Mouse (Mus musculus): ENCODE measurements around the gene Creb3l4. TPM values are rescaled to one million over a fixed set of nuclear protein-coding genes. Genes with fewer than 3 reads are reported as not detected.
A peak's percentile ranks its signal among the peaks of the same experiment; 100 is the strongest.

Creb3l4 gene
- polyA plus RNA-seq, 1 experiment from 2014 or later = 5.7 TPM

- H3K4me2 ChIP-seq (replicated peaks; ENCODE audit: low read depth, low read length) = peak within 1 kb of the TSS; percentile 89
- peak within 1 kb of the TSS; percentile 95 for H3K4me3 ChIP-seq (ENCODE audit: low read length)
- H3K9ac ChIP-seq (ENCODE audit: low read depth, low read length) = peak within 1 kb of the TSS; percentile 91
- peaks cover 41% of the 10 kb centered on the region for H3K36me3 ChIP-seq (ENCODE audit: control insufficient read depth, insufficient read depth, low read length)
- H3K4me1 ChIP-seq (ENCODE audit: control insufficient read depth, insufficient read depth, low read length) = peaks cover 12% of the 10 kb centered on the region
- under 1% methylated on average over 42 of the region's 42 CpGs for WGBS
- H3K27me3 ChIP-seq (ENCODE audit: control insufficient read depth, insufficient read depth, low read length) = no peaks in the 10 kb centered on the region
- no peaks in the 10 kb centered on the region for H3K9me3 ChIP-seq (ENCODE audit: control insufficient read depth, low read length)
- ATAC-seq (ENCODE audit: low FRiP score, low TSS enrichment) = peak; percentile 93
- H3K27ac ChIP-seq (ENCODE audit: low read depth, low read length) = peak within 1 kb of the TSS; percentile 91
Observed at GRCm38 (mm10) chr3:90213377-90213866, 29.9 kb downstream of the Creb3l4 start, which contains the start of the genes Rps27 and Rab13. Gene Rps27 (minus strand): TSS chr3:90213651. Gene Rab13 (plus strand): TSS chr3:90213695.

GRCm38 (mm10) chr3:90212723-90213122 lies 30.6 kb downstream of the Creb3l4 start:
- Histone ChIP-seq H3K9ac (ENCODE audit: low read depth, low read length) (peak overlapping the region; percentile 91), H3K4me3 (ENCODE audit: low read length) (peak overlapping the region; percentile 95), H3K36me3 (ENCODE audit: control insufficient read depth, insufficient read depth, low read length) (peaks cover 48% of the 10 kb centered on the region), H3K9me3 (ENCODE audit: control insufficient read depth, low read length) (no peaks in the 10 kb centered on the region), H3K27me3 (ENCODE audit: control insufficient read depth, insufficient read depth, low read length) (no peaks in the 10 kb centered on the region), H3K4me2 (replicated peaks; ENCODE audit: low read depth, low read length) (peak overlapping the region; percentile 89), H3K4me1 (ENCODE audit: control insufficient read depth, insufficient read depth, low read length) (peaks cover 12% of the 10 kb centered on the region), H3K27ac (ENCODE audit: low read depth, low read length) (no peak overlapping the region; the same call in 1 of the 2 replicates)
- no peak for ATAC-seq (ENCODE audit: low FRiP score, low TSS enrichment)
- 5% methylated on average over 5 of the region's 5 CpGs for WGBS

- WGBS = 79% methylated on average over 13 of the region's 13 CpGs
- H3K27me3 ChIP-seq (ENCODE audit: control insufficient read depth, insufficient read depth, low read length) = no peaks in the 10 kb centered on the region
- H3K36me3 ChIP-seq (ENCODE audit: control insufficient read depth, insufficient read depth, low read length) = peaks cover 51% of the 10 kb centered on the region
- peak overlapping the region; percentile 91; the same call in 1 of the 2 replicates for H3K9ac ChIP-seq (ENCODE audit: low read depth, low read length)
- H3K27ac ChIP-seq (ENCODE audit: low read depth, low read length) = no peak overlapping the region
- peak overlapping the region; percentile 89 for H3K4me2 ChIP-seq (replicated peaks; ENCODE audit: low read depth, low read length)
- H3K9me3 ChIP-seq (ENCODE audit: control insufficient read depth, low read length) = no peaks in the 10 kb centered on the region
- peaks cover 12% of the 10 kb centered on the region for H3K4me1 ChIP-seq (ENCODE audit: control insufficient read depth, insufficient read depth, low read length)
- ATAC-seq (ENCODE audit: low FRiP score, low TSS enrichment) = no peak
- H3K4me3 ChIP-seq (ENCODE audit: low read length) = peak overlapping the region; percentile 95
Observed at GRCm38 (mm10) chr3:90211475-90212398, 31.6 kb downstream of the Creb3l4 start.

DNA sequence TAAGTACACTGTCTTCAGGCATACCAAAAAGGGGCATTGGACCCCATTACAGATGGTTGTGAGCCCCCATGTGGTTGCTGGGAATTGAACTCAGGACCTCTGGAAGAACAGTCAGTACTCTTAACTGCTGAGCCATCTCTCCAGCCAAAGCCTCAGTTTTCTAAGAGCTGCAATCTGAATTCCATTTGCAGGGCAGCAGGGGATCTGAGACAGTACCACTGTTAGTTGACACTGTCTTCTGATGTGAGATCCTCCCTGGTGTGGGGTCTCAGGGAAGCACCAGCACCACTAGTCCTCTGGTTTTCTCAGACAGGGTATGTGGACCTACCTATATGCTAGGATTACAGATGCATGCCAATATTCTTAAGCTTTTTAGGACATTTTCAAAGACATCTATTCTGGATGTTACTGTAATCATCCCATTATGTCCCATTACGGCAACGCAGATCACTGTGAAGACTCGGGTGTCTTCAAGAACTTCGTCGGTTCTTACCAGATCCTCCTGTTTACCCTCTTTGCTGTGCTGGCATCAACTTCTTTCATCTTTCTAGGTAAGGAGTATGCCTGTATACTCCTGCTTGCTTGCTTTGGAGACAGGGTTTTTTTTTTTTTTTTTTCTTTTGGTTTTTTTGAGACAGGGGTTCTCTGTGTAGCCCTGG lies 33.3 kb downstream of the Creb3l4 start:
- no peak overlapping the region for H3K27ac ChIP-seq (ENCODE audit: low read depth, low read length)
- no peaks in the 10 kb centered on the region for H3K27me3 ChIP-seq (ENCODE audit: control insufficient read depth, insufficient read depth, low read length)
- no peak overlapping the region for H3K4me2 ChIP-seq (replicated peaks; ENCODE audit: low read depth, low read length)
- no peak overlapping the region for H3K9ac ChIP-seq (ENCODE audit: low read depth, low read length)
- H3K4me3 ChIP-seq (ENCODE audit: low read length) = no peak overlapping the region
- no peaks in the 10 kb centered on the region for H3K9me3 ChIP-seq (ENCODE audit: control insufficient read depth, low read length)
- WGBS = 93% methylated on average over 5 of the region's 5 CpGs
- H3K36me3 ChIP-seq (ENCODE audit: control insufficient read depth, insufficient read depth, low read length) = peaks cover 51% of the 10 kb centered on the region
- peaks cover 12% of the 10 kb centered on the region for H3K4me1 ChIP-seq (ENCODE audit: control insufficient read depth, insufficient read depth, low read length)
- ATAC-seq (ENCODE audit: low FRiP score, low TSS enrichment) = no peak

- H3K4me1 ChIP-seq (ENCODE audit: control insufficient read depth, insufficient read depth, low read length) = peaks cover 12% of the 10 kb centered on the region
- 89% methylated on average over 2 of the region's 2 CpGs for WGBS
- H3K9ac ChIP-seq (ENCODE audit: low read depth, low read length) = no peak overlapping the region
- peaks cover 51% of the 10 kb centered on the region for H3K36me3 ChIP-seq (ENCODE audit: control insufficient read depth, insufficient read depth, low read length)
- no peak overlapping the region for H3K4me3 ChIP-seq (ENCODE audit: low read length)
- no peak for ATAC-seq (ENCODE audit: low FRiP score, low TSS enrichment)
- H3K9me3 ChIP-seq (ENCODE audit: control insufficient read depth, low read length) = no peaks in the 10 kb centered on the region
- H3K27me3 ChIP-seq (ENCODE audit: control insufficient read depth, insufficient read depth, low read length) = no peaks in the 10 kb centered on the region
- H3K27ac ChIP-seq (ENCODE audit: low read depth, low read length) = no peak overlapping the region
- H3K4me2 ChIP-seq (replicated peaks; ENCODE audit: low read depth, low read length) = no peak overlapping the region
Observed at GRCm38 (mm10) chr3:90208662-90209061, 34.6 kb downstream of the Creb3l4 start.

GRCm38 (mm10) chr3:90204582-90204981 lies 38.7 kb downstream of the Creb3l4 start:
- WGBS = 92% methylated on average over 2 of the region's 2 CpGs
- Histone ChIP-seq H3K27me3 (ENCODE audit: control insufficient read depth, insufficient read depth, low read length) (no peaks in the 10 kb centered on the region), H3K9me3 (ENCODE audit: control insufficient read depth, low read length) (no peaks in the 10 kb centered on the region), H3K4me2 (replicated peaks; ENCODE audit: low read depth, low read length) (no peak overlapping the region), H3K27ac (ENCODE audit: low read depth, low read length) (no peak overlapping the region), H3K9ac (ENCODE audit: low read depth, low read length) (no peak overlapping the region), H3K4me1 (ENCODE audit: control insufficient read depth, insufficient read depth, low read length) (no peaks in the 10 kb centered on the region), H3K4me3 (ENCODE audit: low read length) (no peak overlapping the region), H3K36me3 (ENCODE audit: control insufficient read depth, insufficient read depth, low read length) (peaks cover 22% of the 10 kb centered on the region)
- no peak for ATAC-seq (ENCODE audit: low FRiP score, low TSS enrichment)

GRCm38 (mm10) chr3:90203619-90204018 lies 39.7 kb downstream of the Creb3l4 start:
- ATAC-seq (ENCODE audit: low FRiP score, low TSS enrichment) = no peak
- Histone ChIP-seq H3K36me3 (ENCODE audit: control insufficient read depth, insufficient read depth, low read length) (peaks cover 12% of the 10 kb centered on the region), H3K4me2 (replicated peaks; ENCODE audit: low read depth, low read length) (no peak overlapping the region), H3K27me3 (ENCODE audit: control insufficient read depth, insufficient read depth, low read length) (no peaks in the 10 kb centered on the region), H3K4me1 (ENCODE audit: control insufficient read depth, insufficient read depth, low read length) (no peaks in the 10 kb centered on the region), H3K4me3 (ENCODE audit: low read length) (no peak overlapping the region), H3K9me3 (ENCODE audit: control insufficient read depth, low read length) (no peaks in the 10 kb centered on the region), H3K27ac (ENCODE audit: low read depth, low read length) (no peak overlapping the region), H3K9ac (ENCODE audit: low read depth, low read length) (no peak overlapping the region)
- WGBS = 80% methylated on average over 5 of the region's 5 CpGs

DNA sequence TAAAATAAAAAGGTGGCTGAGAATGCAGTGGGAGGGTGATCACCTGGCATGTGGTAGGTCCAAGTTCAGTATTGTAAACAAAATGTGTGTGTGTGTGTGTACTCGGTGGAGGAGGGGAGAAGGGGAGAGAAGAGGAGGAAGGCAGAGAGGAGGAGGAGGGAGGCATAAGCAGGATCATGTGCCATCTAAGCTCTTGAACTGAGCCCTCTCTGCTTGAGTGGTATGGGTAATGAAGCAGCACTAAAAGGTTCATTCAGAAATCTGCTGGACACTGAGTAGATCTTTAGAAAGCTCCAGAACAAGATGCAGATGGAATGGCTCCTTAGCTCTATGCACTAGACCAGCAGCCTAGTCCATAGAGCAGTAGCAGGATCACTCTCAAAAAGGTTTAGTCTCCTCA lies 40.4 kb downstream of the Creb3l4 start:
- Histone ChIP-seq H3K27me3 (ENCODE audit: control insufficient read depth, insufficient read depth, low read length) (no peaks in the 10 kb centered on the region), H3K9ac (ENCODE audit: low read depth, low read length) (no peak overlapping the region), H3K4me3 (ENCODE audit: low read length) (no peak overlapping the region), H3K4me1 (ENCODE audit: control insufficient read depth, insufficient read depth, low read length) (no peaks in the 10 kb centered on the region), H3K27ac (ENCODE audit: low read depth, low read length) (no peak overlapping the region), H3K36me3 (ENCODE audit: control insufficient read depth, insufficient read depth, low read length) (peaks cover 5% of the 10 kb centered on the region), H3K4me2 (replicated peaks; ENCODE audit: low read depth, low read length) (no peak overlapping the region), H3K9me3 (ENCODE audit: control insufficient read depth, low read length) (no peaks in the 10 kb centered on the region)
- no peak; the same call in 1 of the 2 replicates for ATAC-seq (ENCODE audit: low FRiP score, low TSS enrichment)
- WGBS = 34% methylated on average over 1 of the region's 1 CpGs
